Mouse (Mus musculus) bone marrow, adult 2 months (tissue): ENCODE results near the gene Apoc2.

Source experiments
- CTCF ChIP-seq: fragments of 200-500 bp; IDR thresholded peaks from 2 replicates; pipeline ENCODE4 v1.5.1; 2011; ENCODE audit warnings: low read length, control low read depth; ENCODE audit not compliant: control insufficient read depth, insufficient read depth
- POLR2A ChIP-seq: fragments of 200-500 bp; IDR thresholded peaks from 2 replicates; pipeline ENCODE4 v1.6.1; 2011; ENCODE audit warnings: low read depth, mild to moderate bottlenecking, control low read depth, low read length, borderline replicate concordance; ENCODE audit not compliant: control insufficient read depth

DNA sequence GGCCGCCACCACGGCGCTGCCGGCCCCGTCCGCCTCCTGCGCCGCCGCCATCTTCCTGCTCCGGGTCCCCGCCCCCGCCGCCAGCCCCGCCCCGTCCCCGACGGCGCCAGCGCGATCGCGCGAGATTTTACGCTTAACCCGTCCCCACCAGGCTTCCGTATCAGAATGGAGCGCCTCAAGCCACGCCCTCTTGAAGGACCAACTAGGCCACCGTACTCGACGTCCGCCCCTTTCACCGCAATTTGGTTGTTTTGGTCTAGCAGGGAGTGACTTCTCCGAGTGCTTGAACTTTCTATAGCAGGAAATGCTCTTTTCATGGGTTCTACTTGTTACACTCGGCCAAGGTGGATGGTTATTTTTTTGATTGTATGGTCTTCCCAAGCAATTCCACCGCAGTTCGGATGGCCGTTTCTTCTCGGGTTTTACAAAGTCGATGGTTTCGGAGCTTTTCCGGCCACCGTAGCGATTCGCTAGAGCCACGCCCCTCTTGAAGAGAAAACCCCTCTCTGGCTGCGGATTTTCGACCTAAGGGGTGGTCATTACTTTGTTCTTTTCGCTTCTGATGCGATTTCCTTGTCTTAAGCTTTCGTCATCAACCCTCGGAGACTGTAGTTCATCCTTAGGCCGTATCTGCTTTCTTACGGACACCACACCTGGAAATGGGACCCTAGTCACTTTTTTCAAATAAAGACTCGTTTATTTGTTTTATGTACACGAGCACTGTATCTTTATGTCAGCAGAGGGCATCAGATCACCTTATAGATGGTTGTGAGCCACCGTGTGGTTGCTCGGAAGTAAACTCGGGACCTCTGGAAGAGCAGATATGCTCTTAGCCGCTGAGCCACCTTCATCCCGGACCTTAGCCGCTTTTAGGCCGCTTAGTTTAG, 12.5 kb downstream of the Apoc2 start, which contains the start of gene Clptm1:
- 0 out of 2 replicates have a peak, but pooled peaks have one; percentile 22 for TF ChIP-seq CTCF
- TF ChIP-seq POLR2A, result peak; percentile 75; the same call in 1 of the 2 replicates
